Mouse (Mus musculus) thymus, adult 2 months (tissue): ENCODE results near the gene Iscu.

Experiments used
- CTCF ChIP-seq: fragments of 200-500 bp; IDR thresholded peaks from 2 replicates; pipeline ENCODE4 v1.5.1; 2012; ENCODE audit warnings: mild to moderate bottlenecking, control low read depth, low read length, moderate library complexity, borderline replicate concordance; ENCODE audit not compliant: control insufficient read depth, poor library complexity, insufficient read depth; ENCODE audit errors: extremely low read depth
- POLR2A ChIP-seq: fragments of 200-500 bp; IDR thresholded peaks from 2 replicates; pipeline ENCODE4 v1.6.1; 2012; ENCODE audit warnings: mild to moderate bottlenecking, low read length, control low read depth, moderate library complexity; ENCODE audit not compliant: control insufficient read depth, poor library complexity, insufficient read depth; ENCODE audit errors: extremely low read depth

DNA sequence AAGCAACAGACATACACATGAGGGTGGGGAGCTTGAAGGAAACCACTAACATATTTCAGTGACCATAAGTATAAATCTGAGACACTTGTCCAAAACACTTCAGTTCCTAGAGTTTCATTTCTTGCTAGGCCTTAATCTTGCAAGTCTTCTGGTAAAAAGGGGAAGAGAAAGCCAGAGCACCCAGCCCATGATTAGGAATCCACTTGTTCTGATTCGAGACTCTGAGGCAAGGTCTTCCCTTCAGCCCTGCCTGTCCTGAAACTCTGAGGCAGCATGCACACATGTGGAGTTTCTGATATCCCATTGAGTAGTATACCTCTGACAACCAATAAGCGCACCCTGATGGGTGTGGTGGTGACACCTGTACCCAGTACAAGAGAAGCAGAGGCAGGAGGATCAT lies 11.0 kb upstream of the Iscu start:
- TF ChIP-seq POLR2A (no peak), CTCF (no peak)
